Mouse (Mus musculus) heart, adult 2 months (tissue): ENCODE results near the gene Srebf1.

ENCODE experiments used
- CTCF ChIP-seq: fragments of 200-600 bp; IDR thresholded peaks from 2 replicates; pipeline ENCODE4 v1.8.1; 2022; ENCODE audit warnings: antibody characterized with exemption, mild to moderate bottlenecking, moderate library complexity
- EP300 ChIP-seq: fragments of 200-500 bp; IDR thresholded peaks from 2 replicates; pipeline ENCODE4 v1.6.1; 2011; ENCODE audit warnings: low read depth, low read length, control low read depth; ENCODE audit not compliant: insufficient read depth
- POLR2A ChIP-seq: fragments of 200-500 bp; IDR thresholded peaks from 2 replicates; pipeline ENCODE4 v1.6.1; 2011; ENCODE audit warnings: mild to moderate bottlenecking, low read depth, low read length, control low read depth; ENCODE audit not compliant: insufficient read depth

- TF ChIP-seq CTCF: no peak
- peak; percentile 71 for TF ChIP-seq POLR2A
- peak; percentile 7; the same call in 1 of the 2 replicates for TF ChIP-seq EP300
Measured at GRCm38 (mm10) chr11:60220291-60220804, 2.0 kb downstream of the Srebf1 start.
